Mouse (Mus musculus) C2C12 (cell line): Measurements from ENCODE around the gene Kcnn3.

ENCODE experiments used
- CEBPB ChIP-seq: IDR thresholded peaks from one replicate; pipeline ENCODE4 v1.6.1; 2011; ENCODE audit warnings: low read depth, mild to moderate bottlenecking, control low read depth, moderate library complexity
- CTCF ChIP-seq: IDR thresholded peaks from one replicate; pipeline ENCODE4 v1.5.1; 2011; ENCODE audit not compliant: control insufficient read depth, insufficient read depth, insufficient read length
- MAX ChIP-seq: IDR thresholded peaks from one replicate; pipeline ENCODE4 v1.6.1; 2011; ENCODE audit warnings: mild to moderate bottlenecking, control low read depth
- MYOD1 ChIP-seq: IDR thresholded peaks from one replicate; pipeline ENCODE4 v1.6.1; 2011; ENCODE audit warnings: low read depth; ENCODE audit not compliant: control insufficient read depth, insufficient read length
- USF1 ChIP-seq: IDR thresholded peaks from one replicate; pipeline ENCODE4 v1.6.1; 2011; ENCODE audit warnings: low read depth, mild to moderate bottlenecking, control low read depth, moderate library complexity

DNA sequence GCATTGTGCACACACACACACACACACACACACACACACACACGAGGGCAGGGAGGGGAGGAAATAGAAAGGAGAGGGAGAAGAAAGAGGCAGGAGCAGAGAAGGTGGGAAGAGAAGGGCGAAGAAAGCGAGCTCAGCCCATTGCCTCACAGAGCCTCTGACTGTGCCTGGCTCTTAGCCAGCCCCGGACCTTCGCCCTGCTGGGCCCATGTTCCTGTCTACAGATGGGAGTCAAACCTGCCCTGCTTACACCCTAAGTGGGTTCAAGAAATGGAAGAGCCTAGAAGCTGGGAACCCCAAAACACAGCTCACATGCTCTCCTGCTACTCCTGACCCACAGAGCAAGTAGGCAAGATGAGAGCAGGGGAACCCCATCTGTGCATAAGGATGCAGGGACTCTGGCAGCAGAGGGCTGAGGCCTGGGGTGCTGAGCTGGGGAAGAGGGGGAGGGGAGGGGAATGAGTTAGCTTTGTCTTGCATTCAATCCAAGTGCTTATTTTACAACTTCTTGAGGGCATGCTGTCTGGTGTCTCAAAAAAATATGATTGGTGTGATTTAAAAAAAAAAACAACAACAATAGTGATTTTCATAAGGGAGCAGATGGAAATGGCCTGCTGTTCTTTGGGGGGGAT is 105.0 kb downstream of the Kcnn3 start:
- TF ChIP-seq CTCF (no peak), MAX (no peak), MYOD1 (no peak), USF1 (no peak), CEBPB (no peak)
